Mouse (Mus musculus): ENCODE results near the gene Rps8. TPM values are rescaled to one million over a fixed set of nuclear protein-coding genes. Genes with fewer than 3 reads are reported as not detected.
A peak's percentile ranks its signal among the peaks of the same experiment; 100 is the strongest.

Gene Rps8
- polyA plus RNA-seq, 1 experiment from 2014 or later: 933 TPM

DNA sequence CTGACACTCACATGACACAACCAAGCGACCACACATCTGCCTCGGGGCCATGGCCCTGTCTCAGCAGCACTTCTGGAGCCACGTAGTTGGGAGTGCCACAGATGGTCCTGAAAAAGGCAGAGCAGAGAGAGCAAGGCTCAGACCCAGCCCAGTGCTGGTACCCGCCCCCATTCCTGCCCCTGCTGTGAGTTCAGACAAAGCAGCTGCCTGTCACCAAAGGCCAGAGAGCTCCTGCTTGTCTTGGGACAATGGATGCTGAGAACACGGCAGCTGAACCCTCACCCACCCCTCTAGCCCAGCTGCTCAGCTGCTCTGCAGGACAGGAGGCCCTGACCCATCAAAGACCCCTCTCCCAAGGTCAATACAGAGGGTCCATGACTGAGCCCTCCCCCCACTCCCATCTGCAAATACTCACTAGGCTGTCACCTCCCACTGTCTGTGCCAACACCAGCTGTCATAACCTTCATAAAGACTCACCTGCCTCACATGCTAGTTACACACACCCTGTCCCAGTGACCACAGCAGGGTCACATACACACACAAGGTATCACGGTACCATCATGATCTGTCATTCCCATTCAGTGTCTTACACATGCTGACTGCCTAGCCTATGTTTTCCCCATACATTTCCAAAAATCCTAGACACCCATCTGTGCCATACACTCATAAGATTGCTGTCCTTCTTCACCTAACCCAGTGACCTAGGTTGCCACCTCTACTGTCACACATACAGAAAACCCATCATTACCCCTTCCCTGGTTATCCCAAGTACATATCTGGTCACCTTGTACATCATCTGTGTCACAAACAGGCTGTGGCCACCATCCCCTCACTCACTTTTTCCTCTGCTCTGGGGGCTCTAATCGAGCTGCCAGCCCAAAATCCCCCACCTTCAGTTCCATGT is 23.9 kb downstream of the Rps8 start:
- Histone ChIP-seq H3K36me3 (0 out of 2 replicates have a peak, but pooled peaks cover 3% of the 10 kb centered on the region), H3K4me2 (peak overlapping the region; percentile 100; the same call in 1 of the 2 replicates), H3K9me3 (no peaks in the 10 kb centered on the region), H3K4me1 (peaks cover 14% of the 10 kb centered on the region), H3K9ac (no peak overlapping the region), H3K27me3 (peaks cover 20% of the 10 kb centered on the region), H3K4me3 (peak overlapping the region; percentile 89; the same call in 1 of the 2 replicates), H3K27ac (no peak overlapping the region)
- no peak for ATAC-seq (ENCODE audit: borderline replicate concordance, extremely low read depth, low FRiP score, low TSS enrichment)
- 38% methylated on average over 7 of the region's 7 CpGs for WGBS

- Histone ChIP-seq H3K36me3 (0 out of 2 replicates have a peak, but pooled peaks cover 3% of the 10 kb centered on the region), H3K4me3 (no peak overlapping the region), H3K27me3 (peaks cover 20% of the 10 kb centered on the region), H3K4me1 (peaks cover 19% of the 10 kb centered on the region), H3K9me3 (no peaks in the 10 kb centered on the region), H3K27ac (no peak overlapping the region), H3K4me2 (no peak overlapping the region), H3K9ac (no peak overlapping the region)
- ATAC-seq (ENCODE audit: borderline replicate concordance, extremely low read depth, low FRiP score, low TSS enrichment): no peak
- 62% methylated on average over 6 of the region's 6 CpGs for WGBS
Measured at GRCm38 (mm10) chr4:117131198-117131597, 24.8 kb downstream of the Rps8 start.

DNA sequence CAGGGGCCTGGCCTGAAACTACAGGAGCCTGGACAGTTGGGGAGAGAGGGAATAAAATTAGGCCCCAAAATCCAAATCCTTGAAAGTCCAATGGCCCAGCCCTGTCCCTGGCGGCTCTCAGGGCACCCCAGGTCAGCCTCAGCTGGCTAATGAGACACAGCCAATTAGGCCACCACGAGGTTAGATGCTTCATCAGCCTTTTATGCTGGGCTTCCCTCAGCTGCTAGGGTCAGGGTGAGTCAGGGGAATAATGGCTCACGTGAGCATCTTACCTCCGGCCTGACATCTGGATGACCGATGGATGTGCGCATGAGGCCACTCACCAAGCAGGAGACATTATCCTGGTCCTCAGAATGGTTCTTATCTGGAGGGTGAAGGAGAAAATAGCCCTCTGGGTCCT is 25.3 kb downstream of the Rps8 start:
- H3K36me3 ChIP-seq: 0 out of 2 replicates have a peak, but pooled peaks cover 3% of the 10 kb centered on the region
- H3K4me2 ChIP-seq: no peak overlapping the region
- WGBS: 79% methylated on average over 6 of the region's 6 CpGs
- H3K9ac ChIP-seq: no peak overlapping the region
- no peaks in the 10 kb centered on the region for H3K9me3 ChIP-seq
- peaks cover 20% of the 10 kb centered on the region for H3K27me3 ChIP-seq
- H3K27ac ChIP-seq: no peak overlapping the region
- peaks cover 23% of the 10 kb centered on the region for H3K4me1 ChIP-seq
- no peak for ATAC-seq (ENCODE audit: borderline replicate concordance, extremely low read depth, low FRiP score, low TSS enrichment)
- no peak overlapping the region for H3K4me3 ChIP-seq

DNA sequence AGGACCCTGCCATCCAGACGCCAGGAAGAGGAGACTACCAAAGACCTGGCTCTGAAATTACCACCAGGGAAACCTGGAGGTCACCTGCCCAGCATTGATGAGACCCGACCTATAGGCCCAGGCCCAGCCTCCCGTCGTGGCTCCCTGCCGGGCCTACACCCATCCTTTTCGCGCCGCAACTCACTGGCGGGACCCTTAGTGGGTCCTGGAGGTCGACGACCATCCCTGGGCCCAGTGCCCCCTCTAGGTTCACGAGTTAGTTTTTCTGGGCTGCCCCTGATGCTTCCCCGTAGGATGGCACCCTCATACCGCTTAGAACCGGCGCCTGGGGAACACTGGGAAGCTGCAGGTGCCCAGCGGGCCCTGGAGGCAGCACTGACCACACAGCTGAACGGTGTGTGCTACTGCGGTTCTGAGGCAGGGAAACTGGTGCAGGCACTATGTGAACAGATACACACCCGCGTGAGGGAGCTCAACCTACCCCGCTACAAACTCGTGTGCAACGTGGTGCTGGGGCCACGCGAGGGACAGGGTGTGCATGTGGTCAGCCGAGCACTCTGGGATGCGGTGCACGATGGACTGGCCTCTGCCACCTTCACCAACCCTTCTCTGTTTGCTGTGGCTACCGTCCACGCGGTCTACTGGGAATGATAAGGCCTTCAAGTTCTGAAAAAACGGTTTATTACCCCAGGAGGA is 27.9 kb downstream of the Rps8 start:
- no peak for ATAC-seq (ENCODE audit: borderline replicate concordance, extremely low read depth, low FRiP score, low TSS enrichment)
- Histone ChIP-seq H3K9me3 (no peaks in the 10 kb centered on the region), H3K4me3 (no peak overlapping the region), H3K4me1 (peaks cover 33% of the 10 kb centered on the region), H3K9ac (no peak overlapping the region), H3K4me2 (no peak overlapping the region), H3K36me3 (0 out of 2 replicates have a peak, but pooled peaks cover 3% of the 10 kb centered on the region), H3K27ac (no peak overlapping the region), H3K27me3 (peaks cover 17% of the 10 kb centered on the region)
- WGBS: 85% methylated on average over 33 of the region's 33 CpGs

- WGBS: 83% methylated on average over 9 of the region's 9 CpGs
- Histone ChIP-seq H3K4me1 (peaks cover 26% of the 10 kb centered on the region), H3K27me3 (peaks cover 3% of the 10 kb centered on the region; the same call in 1 of the 2 replicates), H3K9ac (peak within 1 kb of the TSS; percentile 31), H3K36me3 (0 out of 2 replicates have a peak, but pooled peaks cover 3% of the 10 kb centered on the region), H3K9me3 (no peaks in the 10 kb centered on the region), H3K4me3 (no peak within 1 kb of the TSS), H3K27ac (peak within 1 kb of the TSS; percentile 94), H3K4me2 (peak within 1 kb of the TSS; percentile 26)
- ATAC-seq (ENCODE audit: borderline replicate concordance, extremely low read depth, low FRiP score, low TSS enrichment): no peak
Measured at GRCm38 (mm10) chr4:117126675-117127290, 29.3 kb downstream of the Rps8 start, which contains the start of gene Tctex1d4. Gene Tctex1d4 (plus strand): TSS chr4:117126794.

DNA sequence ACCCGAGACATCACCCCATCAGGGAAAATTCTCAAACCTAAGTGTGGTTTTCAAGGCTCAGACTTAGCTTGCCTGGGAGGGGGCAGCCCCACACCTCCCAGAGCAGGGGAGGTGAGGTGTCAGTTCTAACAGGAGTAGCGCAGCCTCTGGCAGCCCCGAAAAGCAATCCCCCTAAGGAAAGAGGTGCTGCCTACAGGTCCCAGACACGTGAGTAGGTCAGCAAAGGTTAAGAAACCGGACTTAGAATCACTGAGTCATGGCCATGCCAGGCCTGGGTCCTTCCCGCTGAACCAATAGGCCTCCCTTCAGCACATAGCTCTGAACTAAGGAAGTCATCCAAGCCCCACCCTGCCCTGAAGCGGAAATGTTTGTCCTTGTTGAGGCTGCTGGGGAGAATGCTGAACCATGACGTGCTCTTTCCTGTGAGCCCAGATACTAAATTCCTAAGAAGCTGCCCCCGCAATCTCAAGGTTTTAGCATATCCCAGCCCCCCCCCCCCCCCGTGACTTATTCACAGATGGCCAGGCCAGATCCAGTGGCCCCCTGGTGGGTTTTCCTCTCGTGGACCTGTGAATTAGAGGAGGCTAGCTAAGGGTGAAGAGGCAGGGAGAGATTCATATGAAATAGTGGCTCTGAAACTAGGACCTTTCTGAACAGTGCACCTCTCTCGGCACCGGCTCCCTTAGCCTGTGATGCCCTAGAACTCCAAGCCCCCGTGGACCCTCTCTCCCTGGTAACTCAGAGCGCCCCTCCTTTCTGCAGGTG is 30.0 kb downstream of the Rps8 start:
- Histone ChIP-seq H3K27ac (peak overlapping the region; percentile 94), H3K4me2 (peak overlapping the region; percentile 26; the same call in 1 of the 2 replicates)
- peak; percentile 66 for ATAC-seq (ENCODE audit: borderline replicate concordance, extremely low read depth, low FRiP score, low TSS enrichment)

GRCm38 (mm10) chr4:117125348-117125909 is 30.6 kb downstream of the Rps8 start, which contains the start of gene Btbd19:
Gene Btbd19 (minus strand): TSS chr4:117125725.
- Histone ChIP-seq H3K9me3 (no peaks in the 10 kb centered on the region), H3K27me3 (no peaks in the 10 kb centered on the region), H3K9ac (peak within 1 kb of the TSS; percentile 31), H3K4me1 (peaks cover 32% of the 10 kb centered on the region), H3K36me3 (0 out of 2 replicates have a peak, but pooled peaks cover 3% of the 10 kb centered on the region), H3K4me3 (no peak within 1 kb of the TSS), H3K27ac (peak within 1 kb of the TSS; percentile 94), H3K4me2 (peak within 1 kb of the TSS; percentile 26)
- WGBS: 22% methylated on average over 8 of the region's 8 CpGs
- ATAC-seq (ENCODE audit: borderline replicate concordance, extremely low read depth, low FRiP score, low TSS enrichment): peak; percentile 71; the same call in 1 of the 2 replicates

More for the DNA sequence above, 30.0 kb downstream of the Rps8 start:
- no peaks in the 10 kb centered on the region for H3K27me3 ChIP-seq
- H3K4me1 ChIP-seq: peaks cover 32% of the 10 kb centered on the region
- 38% methylated on average over 15 of the region's 15 CpGs for WGBS
- no peak overlapping the region for H3K4me3 ChIP-seq
- peak overlapping the region; percentile 23 for H3K9ac ChIP-seq
- 0 out of 2 replicates have a peak, but pooled peaks cover 3% of the 10 kb centered on the region for H3K36me3 ChIP-seq
- no peaks in the 10 kb centered on the region for H3K9me3 ChIP-seq

GRCm38 (mm10) chr4:117124518-117125347 is 31.3 kb downstream of the Rps8 start:
- H3K9me3 ChIP-seq: no peaks in the 10 kb centered on the region
- 40% methylated on average over 14 of the region's 14 CpGs for WGBS
- H3K4me2 ChIP-seq: peak overlapping the region; percentile 26
- ATAC-seq (ENCODE audit: borderline replicate concordance, extremely low read depth, low FRiP score, low TSS enrichment): no peak
- peak overlapping the region; percentile 31; the same call in 1 of the 2 replicates for H3K9ac ChIP-seq
- H3K4me3 ChIP-seq: no peak overlapping the region
- 0 out of 2 replicates have a peak, but pooled peaks cover 3% of the 10 kb centered on the region for H3K36me3 ChIP-seq
- H3K27ac ChIP-seq: peak overlapping the region; percentile 94
- H3K27me3 ChIP-seq: no peaks in the 10 kb centered on the region
- H3K4me1 ChIP-seq: peaks cover 35% of the 10 kb centered on the region

GRCm38 (mm10) chr4:117124218-117124517 is 31.9 kb downstream of the Rps8 start:
- Histone ChIP-seq H3K4me3 (no peak overlapping the region), H3K9me3 (no peaks in the 10 kb centered on the region), H3K27ac (peak overlapping the region; percentile 94), H3K9ac (no peak overlapping the region), H3K4me2 (no peak overlapping the region), H3K4me1 (peaks cover 37% of the 10 kb centered on the region), H3K27me3 (no peaks in the 10 kb centered on the region), H3K36me3 (0 out of 2 replicates have a peak, but pooled peaks cover 3% of the 10 kb centered on the region)
- ATAC-seq (ENCODE audit: borderline replicate concordance, extremely low read depth, low FRiP score, low TSS enrichment): no peak
- WGBS: 71% methylated on average over 3 of the region's 3 CpGs
